Mouse (Mus musculus): Measurements from ENCODE around the gene Ogg1. TPM values are rescaled to one million over a fixed set of nuclear protein-coding genes. Genes with fewer than 3 reads are reported as not detected.
A peak's percentile ranks its signal among the peaks of the same experiment; 100 is the strongest.

Ogg1 gene
- polyA plus RNA-seq, 1 experiment: 13.9 TPM

DNA sequence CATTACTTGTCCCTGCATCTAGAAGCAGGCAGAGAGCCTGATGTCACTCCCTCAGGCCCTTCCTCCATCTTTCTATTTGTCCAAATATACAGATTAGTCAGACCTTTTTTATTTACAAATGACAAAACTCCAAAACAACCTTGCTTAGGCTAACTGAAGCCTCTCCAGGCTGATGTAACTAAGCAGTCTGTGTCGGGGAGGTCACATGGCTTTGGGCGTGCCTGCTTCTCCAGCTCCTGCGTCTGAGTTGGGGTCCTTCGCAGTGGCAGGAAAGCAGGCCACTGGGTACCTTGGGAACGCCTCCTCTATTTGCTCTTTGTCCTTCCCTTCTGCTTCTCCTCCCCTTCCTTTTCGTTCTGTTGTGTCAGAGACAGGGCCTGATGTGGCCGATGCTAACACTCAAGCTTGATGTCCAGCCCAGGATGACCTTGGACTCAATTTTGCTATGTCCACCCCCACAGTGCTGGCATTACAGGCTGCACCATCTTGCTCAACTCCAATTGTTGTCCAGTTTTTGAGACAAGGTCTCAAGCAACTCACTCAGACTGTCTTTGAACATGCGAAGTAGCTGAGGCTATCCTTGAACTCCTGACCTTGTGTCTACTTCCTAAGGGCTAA lies 37.9 kb downstream of the Ogg1 start:
- Histone ChIP-seq H3K27me3 (replicated peaks) (peaks cover 9% of the 10 kb centered on the region), H3K36me3 (replicated peaks; ENCODE audit: low read length) (peaks cover 36% of the 10 kb centered on the region), H3K4me3 (replicated peaks) (no peak overlapping the region), H3K9me3 (no peaks in the 10 kb centered on the region), H3K4me1 (peaks cover 29% of the 10 kb centered on the region)
- TF ChIP-seq FLI1 (IDR thresholded peaks at IDR 0.05; ENCODE audit: low read length): no peak
- no peak for TF ChIP-seq GATA1 (IDR thresholded peaks at IDR 0.05; ENCODE audit: borderline replicate concordance, low read length)

DNA sequence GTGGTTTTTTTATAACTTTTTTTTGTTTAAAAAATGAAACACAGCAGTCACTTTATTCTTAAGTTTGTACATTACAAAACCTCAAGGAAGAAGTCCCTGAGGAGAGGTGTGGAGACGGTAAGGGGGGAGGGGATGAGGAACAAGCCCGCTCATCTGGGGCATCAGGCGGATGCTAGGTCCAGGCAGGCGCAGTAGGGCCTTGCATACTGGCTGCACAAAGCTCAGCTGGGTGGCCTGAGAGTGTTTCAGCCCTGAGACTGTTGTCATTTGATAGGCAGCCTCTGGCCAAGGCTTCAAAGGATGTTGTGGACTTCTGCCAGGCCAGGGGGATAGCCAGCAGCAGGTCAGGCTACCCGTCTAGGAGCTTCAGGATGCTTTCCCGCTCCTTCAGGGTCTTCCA lies 39.9 kb downstream of the Ogg1 start:
- H3K4me1 ChIP-seq: peaks cover 25% of the 10 kb centered on the region
- peaks cover 56% of the 10 kb centered on the region for H3K36me3 ChIP-seq (replicated peaks; ENCODE audit: low read length)
- no peak overlapping the region for H3K4me3 ChIP-seq (replicated peaks)
- peaks cover 4% of the 10 kb centered on the region for H3K27me3 ChIP-seq (replicated peaks)
- H3K9me3 ChIP-seq: no peaks in the 10 kb centered on the region
- TF ChIP-seq GATA1 (IDR thresholded peaks at IDR 0.05; ENCODE audit: borderline replicate concordance, low read length) (no peak), FLI1 (IDR thresholded peaks at IDR 0.05; ENCODE audit: low read length) (no peak)

DNA sequence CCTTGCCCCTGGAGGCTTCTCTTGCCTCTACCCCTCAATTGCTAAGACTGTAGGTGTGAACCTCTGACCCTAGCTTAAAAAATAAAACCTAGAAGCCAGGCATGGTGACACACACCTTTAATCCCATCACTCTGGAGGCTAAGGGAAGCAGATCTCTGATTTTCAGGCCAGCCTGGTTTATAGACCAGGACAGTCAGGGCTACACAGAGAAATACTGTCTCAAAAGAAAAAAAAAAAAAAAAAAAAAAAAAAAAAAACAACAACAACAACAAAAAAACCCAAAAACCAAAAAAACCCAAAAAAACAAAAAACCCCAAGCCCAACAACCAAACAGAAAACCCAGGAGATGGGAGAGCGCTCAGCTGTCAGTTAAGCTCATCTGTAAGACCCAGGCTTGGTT lies 40.8 kb downstream of the Ogg1 start:
- TF ChIP-seq FLI1 (IDR thresholded peaks at IDR 0.05; ENCODE audit: low read length): no peak
- TF ChIP-seq GATA1 (IDR thresholded peaks at IDR 0.05; ENCODE audit: borderline replicate concordance, low read length): no peak
- no peak overlapping the region for H3K4me3 ChIP-seq (replicated peaks)
- H3K27me3 ChIP-seq (replicated peaks): no peaks in the 10 kb centered on the region
- no peaks in the 10 kb centered on the region for H3K9me3 ChIP-seq
- peaks cover 66% of the 10 kb centered on the region for H3K36me3 ChIP-seq (replicated peaks; ENCODE audit: low read length)
- peaks cover 24% of the 10 kb centered on the region for H3K4me1 ChIP-seq

DNA sequence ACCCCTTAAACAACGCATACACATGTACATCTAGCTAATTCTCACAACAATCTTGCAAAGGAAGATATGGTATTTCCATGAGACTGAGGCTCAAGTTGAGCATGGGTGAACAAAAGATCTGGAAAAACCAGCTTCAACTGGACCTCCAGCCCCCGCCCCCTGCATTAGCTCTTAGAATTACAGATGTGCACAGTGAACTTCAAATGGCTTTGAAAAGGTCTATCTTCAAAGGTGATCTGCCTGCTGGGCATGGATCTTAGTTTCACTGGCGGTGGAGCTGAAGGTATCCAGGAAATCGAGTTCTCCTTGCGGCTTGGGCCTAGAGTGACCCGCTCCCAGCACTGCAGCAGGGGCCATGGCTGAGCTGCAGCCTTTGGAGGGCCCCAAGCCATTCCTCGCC lies 41.4 kb downstream of the Ogg1 start:
- peaks cover 30% of the 10 kb centered on the region for H3K4me1 ChIP-seq
- H3K4me3 ChIP-seq (replicated peaks): no peak overlapping the region
- no peaks in the 10 kb centered on the region for H3K27me3 ChIP-seq (replicated peaks)
- TF ChIP-seq FLI1 (IDR thresholded peaks at IDR 0.05; ENCODE audit: low read length) (no peak), GATA1 (IDR thresholded peaks at IDR 0.05; ENCODE audit: borderline replicate concordance, low read length) (no peak)
- H3K9me3 ChIP-seq: no peaks in the 10 kb centered on the region
- H3K36me3 ChIP-seq (replicated peaks; ENCODE audit: low read length): peaks cover 71% of the 10 kb centered on the region

DNA sequence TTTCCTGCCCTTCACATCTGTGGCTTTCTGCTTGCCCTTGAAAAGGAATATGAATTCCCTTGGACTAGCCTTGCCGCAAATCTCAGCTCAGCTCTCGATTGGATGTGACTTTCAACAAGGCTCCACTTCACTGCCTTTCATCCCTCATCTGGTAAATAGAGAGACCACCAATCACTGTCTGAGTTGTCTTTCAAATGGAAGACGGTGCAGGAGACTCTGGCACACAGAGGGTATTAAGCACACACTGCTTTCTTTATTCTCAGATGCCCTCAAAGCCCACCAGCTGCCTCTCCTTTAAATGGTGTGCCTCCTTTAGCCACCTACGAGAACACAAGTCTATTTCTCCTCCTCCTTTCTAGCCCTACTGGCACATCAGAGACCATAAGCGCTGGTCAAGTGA lies 41.8 kb downstream of the Ogg1 start:
- H3K27me3 ChIP-seq (replicated peaks): no peaks in the 10 kb centered on the region
- peaks cover 76% of the 10 kb centered on the region for H3K36me3 ChIP-seq (replicated peaks; ENCODE audit: low read length)
- TF ChIP-seq GATA1 (IDR thresholded peaks at IDR 0.05; ENCODE audit: borderline replicate concordance, low read length) (no peak), FLI1 (IDR thresholded peaks at IDR 0.05; ENCODE audit: low read length) (no peak)
- no peaks in the 10 kb centered on the region for H3K9me3 ChIP-seq
- no peak overlapping the region for H3K4me3 ChIP-seq (replicated peaks)
- peaks cover 34% of the 10 kb centered on the region for H3K4me1 ChIP-seq

DNA sequence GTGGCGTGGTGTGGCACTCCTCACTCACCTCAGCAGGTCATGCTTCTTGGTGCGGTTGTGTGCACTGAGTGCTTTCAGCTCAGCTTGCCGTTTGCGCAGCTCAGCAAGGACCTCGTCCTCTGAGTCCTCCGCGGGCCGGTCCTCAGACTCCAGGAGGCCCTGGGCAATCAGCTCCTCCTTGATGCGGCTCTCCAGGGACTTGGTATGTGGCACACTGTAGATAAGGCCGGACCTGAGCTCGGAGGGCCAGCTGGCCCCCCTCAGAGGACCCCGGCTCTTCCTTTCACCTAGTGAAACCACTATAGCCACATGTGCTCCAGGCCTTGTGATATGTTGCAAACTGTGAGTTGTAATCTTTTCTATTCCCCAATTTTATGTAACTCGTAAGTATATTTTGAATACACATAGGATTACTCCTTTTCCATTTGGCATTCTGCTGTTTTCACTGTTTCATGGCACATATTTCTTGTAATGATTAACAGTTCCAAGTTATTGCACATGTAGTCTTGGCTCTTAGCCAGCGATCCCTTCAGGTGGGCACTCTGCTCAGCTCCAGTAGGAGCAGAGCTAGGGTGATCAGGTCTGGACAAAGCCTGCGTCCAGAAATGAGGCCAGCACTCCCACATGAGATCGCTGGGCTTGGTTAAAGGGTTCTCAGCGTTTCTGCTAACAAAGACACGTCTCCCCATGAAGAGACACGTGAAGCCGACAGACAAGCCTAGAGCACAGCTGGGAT lies 43.6 kb downstream of the Ogg1 start:
- no peaks in the 10 kb centered on the region for H3K27me3 ChIP-seq (replicated peaks)
- H3K4me1 ChIP-seq: peaks cover 33% of the 10 kb centered on the region
- peaks cover 94% of the 10 kb centered on the region for H3K36me3 ChIP-seq (replicated peaks; ENCODE audit: low read length)
- H3K4me3 ChIP-seq (replicated peaks): no peak overlapping the region
- H3K9me3 ChIP-seq: no peaks in the 10 kb centered on the region
- TF ChIP-seq FLI1 (IDR thresholded peaks at IDR 0.05; ENCODE audit: low read length) (no peak), GATA1 (IDR thresholded peaks at IDR 0.05; ENCODE audit: borderline replicate concordance, low read length) (no peak)

DNA sequence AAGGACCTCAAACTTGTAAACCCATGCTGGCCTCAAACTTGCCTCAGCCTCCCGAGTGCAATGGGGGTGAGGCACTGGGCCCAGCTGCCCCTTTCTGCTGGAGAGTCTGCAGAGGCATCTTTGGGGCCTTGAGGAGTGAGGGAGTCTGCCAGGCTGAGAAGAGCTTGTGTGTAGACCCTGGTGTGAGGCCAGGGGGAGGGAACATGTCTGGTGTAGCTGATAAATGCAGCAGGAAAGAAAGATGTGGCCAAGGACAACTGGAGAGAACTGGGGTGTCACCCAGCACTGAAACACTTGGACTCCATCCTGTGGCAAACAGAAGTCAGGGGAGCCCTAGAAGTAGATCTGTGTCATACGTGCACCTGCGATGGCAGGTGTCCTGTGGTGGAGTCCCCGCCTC lies 46.7 kb downstream of the Ogg1 start:
- Histone ChIP-seq H3K4me1 (peaks cover 50% of the 10 kb centered on the region), H3K9me3 (no peaks in the 10 kb centered on the region), H3K4me3 (replicated peaks) (peak overlapping the region; percentile 53), H3K36me3 (replicated peaks; ENCODE audit: low read length) (peaks cover 80% of the 10 kb centered on the region), H3K27me3 (replicated peaks) (no peaks in the 10 kb centered on the region)
- TF ChIP-seq GATA1 (IDR thresholded peaks at IDR 0.05; ENCODE audit: borderline replicate concordance, low read length) (no peak), FLI1 (IDR thresholded peaks at IDR 0.05; ENCODE audit: low read length) (no peak)

DNA sequence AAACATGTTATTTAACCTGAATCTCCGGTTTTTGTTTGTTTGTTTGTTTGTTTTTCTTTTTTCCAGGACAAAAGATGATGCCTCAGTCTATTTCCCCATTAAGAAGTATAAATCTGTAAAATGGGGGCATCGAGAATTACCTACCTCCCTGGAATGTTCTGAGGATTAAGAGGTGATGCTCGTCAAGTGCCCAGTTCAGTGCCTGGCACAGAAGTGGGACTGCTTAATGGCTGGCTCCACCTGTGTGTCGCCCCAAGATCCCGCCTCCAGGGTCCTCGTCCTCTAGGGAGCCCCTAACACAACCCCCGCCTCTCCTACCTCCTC lies 50.4 kb downstream of the Ogg1 start:
- H3K27me3 ChIP-seq (replicated peaks): no peaks in the 10 kb centered on the region
- peaks cover 78% of the 10 kb centered on the region for H3K4me1 ChIP-seq
- peak overlapping the region; percentile 96 for H3K4me3 ChIP-seq (replicated peaks)
- H3K36me3 ChIP-seq (replicated peaks; ENCODE audit: low read length): peaks cover 70% of the 10 kb centered on the region
- TF ChIP-seq GATA1 (IDR thresholded peaks at IDR 0.05; ENCODE audit: borderline replicate concordance, low read length) (no peak), FLI1 (IDR thresholded peaks at IDR 0.05; ENCODE audit: low read length) (no peak)
- no peaks in the 10 kb centered on the region for H3K9me3 ChIP-seq

DNA sequence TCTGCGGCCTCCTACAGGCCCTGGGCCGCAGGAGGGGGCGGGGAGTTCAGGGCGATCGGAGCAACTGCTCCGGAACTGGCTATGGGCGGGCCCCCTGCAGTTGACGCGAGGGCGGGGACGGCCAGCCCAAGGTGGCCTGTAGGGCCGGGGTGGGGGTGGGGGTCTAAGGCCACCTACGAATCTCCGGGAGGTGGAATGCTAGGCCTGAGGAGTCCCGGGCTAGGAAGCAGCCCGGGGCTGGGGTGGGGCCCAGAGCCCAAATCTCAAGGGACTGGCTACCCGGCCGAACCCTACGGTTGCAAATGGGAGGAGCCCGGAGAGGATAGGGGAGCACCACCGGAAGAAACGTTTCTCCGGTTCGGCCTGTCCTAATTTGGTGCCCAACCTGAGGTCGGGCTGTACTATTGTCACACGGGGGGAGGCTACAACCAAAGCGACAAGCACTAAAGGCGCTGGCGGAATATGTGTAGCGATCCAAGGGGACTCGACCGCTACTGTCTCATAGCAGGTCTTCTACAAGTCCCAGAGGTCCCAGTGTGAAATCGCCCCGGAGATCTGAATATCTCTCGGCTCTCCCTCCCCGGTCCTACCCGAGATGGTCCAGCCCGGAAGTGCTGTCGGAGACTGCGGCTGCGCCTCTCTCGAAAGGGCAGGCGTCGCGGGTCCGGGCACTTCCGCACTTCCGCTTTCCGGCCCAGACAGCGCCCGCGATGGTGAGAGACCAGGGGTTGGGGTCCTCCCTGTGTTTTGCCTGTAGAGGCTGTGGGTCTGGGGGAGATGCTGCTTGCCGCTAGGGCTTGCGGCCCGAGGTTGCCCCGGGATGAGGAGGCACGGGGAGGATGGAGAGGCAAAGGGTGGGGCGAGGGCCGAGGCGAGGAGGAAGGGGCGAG lies 51.0 kb downstream of the Ogg1 start, which contains the start of the genes Tada3 and Arpc4:
Tada3 (minus strand) TSS at position 388 of the 890 bp plus-strand sequence.
Arpc4 (plus strand) TSS at position 620 of the 890 bp plus-strand sequence.
- peak; percentile 83 for TF ChIP-seq FLI1 (IDR thresholded peaks at IDR 0.05; ENCODE audit: low read length)
- peak; percentile 60; the same call in 1 of the 3 replicates for TF ChIP-seq GATA1 (IDR thresholded peaks at IDR 0.05; ENCODE audit: borderline replicate concordance, low read length)
- Histone ChIP-seq H3K36me3 (replicated peaks; ENCODE audit: low read length) (peaks cover 70% of the 10 kb centered on the region), H3K9me3 (no peaks in the 10 kb centered on the region), H3K27me3 (replicated peaks) (no peaks in the 10 kb centered on the region), H3K4me1 (peaks cover 73% of the 10 kb centered on the region), H3K4me3 (replicated peaks) (peak within 1 kb of the TSS; percentile 96)
